Comparison of ENCODE assay signal across 8 mouse cellular contexts in genomic region chr12:19387706-19388105, GRCm38 (mm10).
DNase-seq lines count a peak whose midpoint lies in the region; ATAC-seq lines count a peak whose summit lies in the region.
"Not testable (repeated sequence)": the region's sequence is repeated elsewhere in the genome, so short reads cannot be mapped to it uniquely, and the experiment has no call there.

No protein-coding gene starts in this region.

- peak overlapping the region; percentile 36 for H3K4me2 ChIP-seq in embryonic facial prominence, embryonic 15.5 days (replicated peaks)
- peak overlapping the region; percentile 31; the same call in 1 of the 2 replicates for H3K4me2 ChIP-seq in intestine, embryonic 15.5 days (replicated peaks)
- peak overlapping the region; percentile 39; the same call in 1 of the 2 replicates for H3K4me2 ChIP-seq in lung, embryonic 15.5 days

- H3K4me3 ChIP-seq in embryonic facial prominence, embryonic 15.5 days (replicated peaks), result peak overlapping the region; percentile 42
- peak overlapping the region; percentile 46 for H3K4me3 ChIP-seq in intestine, embryonic 15.5 days (replicated peaks)
- H3K4me3 ChIP-seq in lung, embryonic 15.5 days, result peak overlapping the region; percentile 46

- H3K27me3 ChIP-seq in embryonic facial prominence, embryonic 15.5 days; intestine, embryonic 15.5 days (replicated peaks); lung, embryonic 15.5 days: not testable (repeated sequence)

- H3K36me3 ChIP-seq in embryonic facial prominence, embryonic 15.5 days; intestine, embryonic 15.5 days; lung, embryonic 15.5 days: not testable (repeated sequence)

- H3K4me1 ChIP-seq in embryonic facial prominence, embryonic 15.5 days; intestine, embryonic 15.5 days (replicated peaks); lung, embryonic 15.5 days: not testable (repeated sequence)

- not testable (repeated sequence) for H3K9me3 ChIP-seq in embryonic facial prominence, embryonic 15.5 days (replicated peaks); intestine, embryonic 15.5 days; lung, embryonic 15.5 days

- not testable (repeated sequence) for H3K27ac ChIP-seq in embryonic facial prominence, embryonic 15.5 days (replicated peaks); lung, embryonic 15.5 days
- H3K27ac ChIP-seq in intestine, embryonic 15.5 days, result 0 out of 2 replicates have a peak overlapping the region, but pooled peaks have one; percentile 44

- peak; percentile 76 for DNase-seq in ZHBTc4 (ENCODE audit: low read depth, low spot score)
- DNase-seq in heart, adult 8-10 months (ENCODE audit: low spot score), result peak; percentile 8
- peak; percentile 4 for DNase-seq in left cerebral cortex, adult 11 months (ENCODE audit: low spot score)
- DNase-seq in ovary, postnatal 10 days (ENCODE audit: low spot score), result peak; percentile 3
- peak; percentile 11 for DNase-seq in thymus, postnatal 25 days

- not testable (repeated sequence) for ATAC-seq in embryonic facial prominence, embryonic 15.5 days (ENCODE audit: insufficient number of reproducible peaks, low FRiP score, low TSS enrichment, low read depth); intestine, embryonic 15.5 days; lung, embryonic 15.5 days (ENCODE audit: borderline replicate concordance, extremely low read depth, low FRiP score, low TSS enrichment)

- not testable (repeated sequence) for H3K9ac ChIP-seq in embryonic facial prominence, embryonic 15.5 days
- peak overlapping the region; percentile 46 for H3K9ac ChIP-seq in intestine, embryonic 15.5 days
- H3K9ac ChIP-seq in lung, embryonic 15.5 days, result peak overlapping the region; percentile 27; the same call in 1 of the 2 replicates

- WGBS in embryonic facial prominence, embryonic 15.5 days, result 5% methylated on average over 47 of the region's 53 CpGs
- WGBS in intestine, embryonic 15.5 days, result 4% methylated on average over 37 of the region's 53 CpGs
- WGBS in lung, embryonic 15.5 days, result 2% methylated on average over 43 of the region's 53 CpGs

Comparison
In these comparisons a context has a peak if more than half of its experiments do, and no peak if none do; other contexts are left out.
1. DNase-seq: peak in every context shown above with its lines; median percentile 76 in ZHBTc4; 11 in thymus, postnatal 25 days; 8 in heart, adult 8-10 months; 4 in left cerebral cortex, adult 11 months; 3 in ovary, postnatal 10 days.